Comparison of ENCODE assay signal across 7 mouse cellular contexts in the genomic region with DNA sequence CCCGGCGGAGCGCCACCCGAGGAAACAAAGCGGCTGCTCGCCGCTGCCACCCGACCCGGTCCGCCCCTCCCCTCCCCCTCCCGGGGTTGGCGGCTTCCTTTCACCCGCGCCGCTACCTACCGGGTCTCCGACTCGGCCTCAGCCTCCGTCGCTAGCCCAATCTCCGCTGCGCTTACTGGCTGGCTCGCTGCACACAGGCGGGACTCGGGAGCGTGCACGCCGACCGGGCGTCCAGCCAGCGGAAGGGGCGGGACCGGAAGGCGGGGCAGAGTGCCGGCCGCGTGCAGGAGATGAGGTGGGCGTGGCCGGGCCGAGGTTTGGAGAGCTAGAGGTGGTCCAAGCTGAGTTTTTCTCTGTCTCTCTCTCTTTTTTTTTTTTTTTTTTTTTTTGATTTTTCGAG. TPM values are rescaled to one million over a fixed set of nuclear protein-coding genes. Genes with fewer than 3 reads are reported as not detected.
DNase-seq lines count a peak whose midpoint lies in the region; ATAC-seq and TF ChIP-seq lines count a peak whose summit lies in the region.

No protein-coding gene starts in this region.

- peak overlapping the region; percentile 56 for H3K4me2 ChIP-seq in embryonic facial prominence, embryonic 12.5 days (replicated peaks)
- H3K4me2 ChIP-seq in limb, embryonic 13.5 days (replicated peaks), result peak overlapping the region; percentile 75
- H3K4me2 ChIP-seq in midbrain, embryonic 16.5 days (ENCODE audit: low read length), result peak overlapping the region; percentile 59

- H3K79me2 ChIP-seq in heart, adult 2 months (replicated peaks; ENCODE audit: control insufficient read depth, insufficient read depth, low read length), result no peaks in the 10 kb centered on the region

- TF ChIP-seq EP300 in heart, adult 2 months (IDR thresholded peaks at IDR 0.05; ENCODE audit: insufficient read depth, low read depth, low read length), result no peak

- WGBS in embryonic facial prominence, embryonic 12.5 days, result under 1% methylated on average over 40 of the region's 41 CpGs
- under 1% methylated on average over 39 of the region's 41 CpGs for WGBS in heart, adult 2 months
- under 1% methylated on average over 41 of the region's 41 CpGs for WGBS in limb, embryonic 13.5 days
- under 1% methylated on average over 39 of the region's 41 CpGs for WGBS in midbrain, embryonic 16.5 days

- H3K9ac ChIP-seq in embryonic facial prominence, embryonic 12.5 days, result peak overlapping the region; percentile 74
- peak overlapping the region; percentile 87 for H3K9ac ChIP-seq in heart, adult 2 months (ENCODE audit: low read depth, low read length)
- peak overlapping the region; percentile 88 for H3K9ac ChIP-seq in limb, embryonic 13.5 days
- peak overlapping the region; percentile 82 for H3K9ac ChIP-seq in midbrain, embryonic 16.5 days (ENCODE audit: low read depth, low read length)

- peak overlapping the region; percentile 63 for H3K4me3 ChIP-seq in embryonic facial prominence, embryonic 12.5 days
- peak overlapping the region; percentile 63 for H3K4me3 ChIP-seq in heart, adult 2 months
- H3K4me3 ChIP-seq in limb, embryonic 13.5 days, result peak overlapping the region; percentile 75
- peak overlapping the region; percentile 67 for H3K4me3 ChIP-seq in midbrain, embryonic 16.5 days (ENCODE audit: low read depth, low read length)

- no peaks in the 10 kb centered on the region for H3K9me3 ChIP-seq in embryonic facial prominence, embryonic 12.5 days
- H3K9me3 ChIP-seq in limb, embryonic 13.5 days, result no peaks in the 10 kb centered on the region
- H3K9me3 ChIP-seq in midbrain, embryonic 16.5 days (replicated peaks; ENCODE audit: control insufficient read depth, low read length, poor library complexity, severe bottlenecking), result no peaks in the 10 kb centered on the region

- peaks cover 8% of the 10 kb centered on the region for H3K4me1 ChIP-seq in embryonic facial prominence, embryonic 12.5 days
- H3K4me1 ChIP-seq in heart, adult 2 months (ENCODE audit: control insufficient read depth, insufficient read depth, low read length), result peaks cover 3% of the 10 kb centered on the region; the same call in 1 of the 2 replicates
- H3K4me1 ChIP-seq in limb, embryonic 13.5 days, result peaks cover 24% of the 10 kb centered on the region
- H3K4me1 ChIP-seq in midbrain, embryonic 16.5 days (ENCODE audit: control insufficient read depth, insufficient read depth, low read length), result peaks cover 16% of the 10 kb centered on the region

- peak; percentile 97 for ATAC-seq in embryonic facial prominence, embryonic 12.5 days (ENCODE audit: insufficient number of reproducible peaks, insufficient read depth, low FRiP score, low TSS enrichment)
- peak; percentile 98 for ATAC-seq in limb, embryonic 13.5 days (ENCODE audit: low FRiP score, low read depth)
- ATAC-seq in midbrain, embryonic 16.5 days, result peak; percentile 98

- peak overlapping the region; percentile 92 for H3K27ac ChIP-seq in embryonic facial prominence, embryonic 12.5 days
- peak overlapping the region; percentile 74 for H3K27ac ChIP-seq in heart, adult 2 months
- H3K27ac ChIP-seq in limb, embryonic 13.5 days, result peak overlapping the region; percentile 94
- H3K27ac ChIP-seq in midbrain, embryonic 16.5 days (ENCODE audit: low read length), result peak overlapping the region; percentile 92

- intact Hi-C loops in heart, adult 2 months (cut with DNase I), result no loop called here

- no peaks in the 10 kb centered on the region for H3K27me3 ChIP-seq in embryonic facial prominence, embryonic 12.5 days
- no peaks in the 10 kb centered on the region for H3K27me3 ChIP-seq in heart, adult 2 months (ENCODE audit: control insufficient read depth, insufficient read depth, low read length)
- no peaks in the 10 kb centered on the region for H3K27me3 ChIP-seq in limb, embryonic 13.5 days
- H3K27me3 ChIP-seq in midbrain, embryonic 16.5 days (ENCODE audit: control insufficient read depth, insufficient read depth, low read depth, low read length), result no peaks in the 10 kb centered on the region

- DNase-seq in adrenal gland, postnatal 25 days, result peak; percentile 100
- peak; percentile 99 to 100 for DNase-seq in heart, adult 2 months
- peak; percentile 97 for DNase-seq in kidney, adult 8-10 months
- DNase-seq in spleen, postnatal 10 days (ENCODE audit: low spot score in 2 of 2), result peak; percentile 92 to 99

- no peak for TF ChIP-seq CTCF in heart, adult 2 months (IDR thresholded peaks at IDR 0.05)

- TF ChIP-seq POLR2A in heart, adult 2 months (IDR thresholded peaks at IDR 0.05; ENCODE audit: insufficient read depth, low read depth, low read length), result peak; percentile 48; the same call in 1 of the 2 replicates

- peaks cover 15% of the 10 kb centered on the region for H3K36me3 ChIP-seq in embryonic facial prominence, embryonic 12.5 days
- H3K36me3 ChIP-seq in heart, adult 2 months (ENCODE audit: control insufficient read depth, insufficient read depth, low read length), result no peaks in the 10 kb centered on the region
- peaks cover 19% of the 10 kb centered on the region for H3K36me3 ChIP-seq in limb, embryonic 13.5 days
- no peaks in the 10 kb centered on the region for H3K36me3 ChIP-seq in midbrain, embryonic 16.5 days (ENCODE audit: control insufficient read depth, insufficient read depth, low read length)

RNA-seq across cellular contexts. Expression of gene Nmt1, which starts 11.1 kb away (rescaled TPM):
- total RNA-seq in adrenal gland, postnatal 25 days (2021), result 103 and 104 TPM in 2 replicates
- polyA plus RNA-seq in embryonic facial prominence, embryonic 12.5 days (2016; fragmentation: Nextera tagmentation; extraction: Ambion mirVana), result 45.7 and 50.8 TPM in 2 replicates
- 10 to 100 TPM; 60.5 to 67.2 TPM for total RNA-seq in heart, adult 2 months (2021)
- polyA plus RNA-seq in heart, adult 2 months (2012; rRNA removed), result 37.1 and 55.3 TPM in 2 replicates
- polyA plus RNA-seq in limb, embryonic 13.5 days (2015; fragmentation: Nextera tagmentation; extraction: Ambion mirVana), result 49.6 and 53.2 TPM in 2 replicates
- polyA plus RNA-seq in midbrain, embryonic 16.5 days (2015; fragmentation: Nextera tagmentation; extraction: Ambion mirVana), result 25.5 and 26.8 TPM in 2 replicates

RNA-seq across cellular contexts. Expression of gene Dcakd, which starts 11.2 kb away (rescaled TPM):
- 73.0 and 82.7 TPM in 2 replicates for total RNA-seq in adrenal gland, postnatal 25 days (2021)
- polyA plus RNA-seq in embryonic facial prominence, embryonic 12.5 days (2016; fragmentation: Nextera tagmentation; extraction: Ambion mirVana), result 170 and 174 TPM in 2 replicates
- total RNA-seq in heart, adult 2 months (2021), result 10 to 100 TPM; 69.3 to 75.0 TPM
- 122 and 139 TPM in 2 replicates for polyA plus RNA-seq in heart, adult 2 months (2012; rRNA removed)
- polyA plus RNA-seq in limb, embryonic 13.5 days (2015; fragmentation: Nextera tagmentation; extraction: Ambion mirVana), result 197 and 201 TPM in 2 replicates
- 157 and 174 TPM in 2 replicates for polyA plus RNA-seq in midbrain, embryonic 16.5 days (2015; fragmentation: Nextera tagmentation; extraction: Ambion mirVana)

Comparison
In these comparisons a context has a peak if more than half of its experiments do, and no peak if none do; other contexts are left out.
1. Peak in every context shown above with its lines: DNase-seq, ATAC-seq, H3K4me3 ChIP-seq and H3K27ac ChIP-seq.